Mouse (Mus musculus) granulocyte monocyte progenitor cell, adult 5-6 weeks (primary cell): ENCODE measurements around the gene Heca. TPM values are rescaled to one million over a fixed set of nuclear protein-coding genes. Genes with fewer than 3 reads are reported as not detected.
A peak's percentile ranks its signal among the peaks of the same experiment; 100 is the strongest.
"Not testable (repeated sequence)": the region's sequence is repeated elsewhere in the genome, so short reads cannot be mapped to it uniquely, and the experiment has no call there.

Source experiments
- ATAC-seq: replicated peaks from 2 replicates; pipeline ENCODE4 v1.8.0; 2016; ENCODE audit warnings: mild to moderate bottlenecking, moderate TSS enrichment, inconsistent platforms; ENCODE audit not compliant: poor library complexity, severe bottlenecking
- total RNA-seq, 2 experiments: library from RNA; stranded (forward) in 1 of 2; stranded (reverse) in 1 of 2; fragments of 200-712, 200-1000 nt in 1 of 2; fragments of >200 nt in 1 of 2; fragmentation: Nextera tagmentation in 1 of 2; gene quantifications; 2 replicates each; pipeline ENCODE4 v1.2.3; 2014 to 2017

Gene Heca
- 15.8 and 17.3 TPM in 2 replicates for total RNA-seq (2014; fragmentation: Nextera tagmentation)
- 16.0 and 35.8 TPM in 2 replicates for total RNA-seq (2017)

- ATAC-seq, result peak; percentile 82
Measured at GRCm38 (mm10) chr10:17947960-17948730, at the start of gene Heca. TSS of gene Heca (minus strand) at chr10:17948067.

GRCm38 (mm10) chr10:17990576-17990975 is 42.7 kb upstream of the Heca start:
- peak; percentile 90 for ATAC-seq

GRCm38 (mm10) chr10:17989136-17989535 is 41.3 kb upstream of the Heca start:
- peak; percentile 85 for ATAC-seq

- ATAC-seq, result 0 out of 2 replicates have a peak, but pooled peaks have one; percentile 7
Measured at GRCm38 (mm10) chr10:17987823-17988423, 40.1 kb upstream of the Heca start.

- ATAC-seq, result no peak
Measured at GRCm38 (mm10) chr10:17983313-17983712, 35.4 kb upstream of the Heca start.

- no peak for ATAC-seq
Measured at GRCm38 (mm10) chr10:17966090-17966489, 18.2 kb upstream of the Heca start.

GRCm38 (mm10) chr10:17950761-17951160 is 2.9 kb upstream of the Heca start:
- ATAC-seq, result peak; percentile 28; the same call in 1 of the 2 replicates

GRCm38 (mm10) chr10:17947175-17947906 is 526 bp downstream of the Heca start:
- ATAC-seq, result peak; percentile 66

GRCm38 (mm10) chr10:17946799-17947174 is 1.1 kb downstream of the Heca start:
- not testable (repeated sequence) for ATAC-seq

GRCm38 (mm10) chr10:17946046-17946445 is 1.8 kb downstream of the Heca start:
- ATAC-seq, result no peak

- ATAC-seq, result no peak
Measured at GRCm38 (mm10) chr10:17933622-17934021, 14.2 kb downstream of the Heca start.

GRCm38 (mm10) chr10:17932131-17932530 is 15.7 kb downstream of the Heca start:
- no peak for ATAC-seq

GRCm38 (mm10) chr10:17931157-17931556 is 16.7 kb downstream of the Heca start:
- no peak for ATAC-seq

GRCm38 (mm10) chr10:17930445-17931083 is 17.3 kb downstream of the Heca start:
- no peak for ATAC-seq

GRCm38 (mm10) chr10:17925200-17925599 is 22.7 kb downstream of the Heca start:
- no peak; the same call in 1 of the 2 replicates for ATAC-seq

- 0 out of 2 replicates have a peak, but pooled peaks have one; percentile 20 for ATAC-seq
Measured at GRCm38 (mm10) chr10:17924166-17924565, 23.7 kb downstream of the Heca start.

- no peak for ATAC-seq
Measured at GRCm38 (mm10) chr10:17921381-17921780, 26.5 kb downstream of the Heca start.

GRCm38 (mm10) chr10:17919971-17920370 is 27.9 kb downstream of the Heca start:
- ATAC-seq, result 0 out of 2 replicates have a peak, but pooled peaks have one; percentile 9

- ATAC-seq, result peak; percentile 99
Measured at GRCm38 (mm10) chr10:17919032-17919431, 28.8 kb downstream of the Heca start.

- ATAC-seq, result no peak
Measured at GRCm38 (mm10) chr10:17908731-17909130, 39.1 kb downstream of the Heca start.
